Mouse (Mus musculus): Measurements from ENCODE around the gene Aig1.

DNA sequence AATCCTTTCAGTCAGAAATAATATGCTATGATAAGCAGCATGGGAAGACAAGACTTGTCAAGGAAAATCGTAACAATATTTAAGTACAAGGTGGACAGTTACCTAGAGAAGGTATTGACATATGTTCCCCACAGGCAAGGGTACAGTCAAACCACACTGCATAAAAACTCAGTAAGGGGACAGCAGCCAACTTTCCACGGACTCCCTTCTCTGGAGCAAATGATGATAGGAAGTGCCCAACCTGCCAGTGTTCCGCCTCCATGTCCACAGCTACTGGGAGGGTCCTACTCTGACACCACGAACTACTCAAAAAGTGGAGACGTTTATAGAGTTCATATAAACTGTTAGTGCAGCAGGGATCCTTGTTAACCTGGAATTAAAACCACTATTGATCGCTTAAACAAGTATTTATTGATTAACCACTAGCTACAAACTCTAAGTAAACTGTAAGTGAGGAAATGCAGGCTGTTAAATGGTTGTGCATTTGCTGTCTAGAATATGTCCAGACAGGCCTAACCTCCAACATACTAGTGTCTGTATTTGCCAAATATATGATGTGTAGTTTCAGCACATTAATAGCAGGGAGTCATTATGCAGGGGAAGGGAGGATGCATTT, 30.2 kb downstream of the Aig1 start:
- TF ChIP-seq CTCF (IDR thresholded peaks at IDR 0.05) (no peak), POLR2A (IDR thresholded peaks at IDR 0.05; ENCODE audit: insufficient read depth, low read depth, low read length) (no peak)
